Mouse (Mus musculus) T-cell, adult 2 months (primary cell): ENCODE results near the gene Plb1.

Experiments
- DNase-seq: peaks from one replicate; pipeline ENCODE4 v3.0.0; 2022; ENCODE audit warnings: low spot score

The Plb1 gene

GRCm38 (mm10) chr5:32245385-32245784 lies 12.9 kb downstream of the Plb1 start:
- no peak for DNase-seq

DNA sequence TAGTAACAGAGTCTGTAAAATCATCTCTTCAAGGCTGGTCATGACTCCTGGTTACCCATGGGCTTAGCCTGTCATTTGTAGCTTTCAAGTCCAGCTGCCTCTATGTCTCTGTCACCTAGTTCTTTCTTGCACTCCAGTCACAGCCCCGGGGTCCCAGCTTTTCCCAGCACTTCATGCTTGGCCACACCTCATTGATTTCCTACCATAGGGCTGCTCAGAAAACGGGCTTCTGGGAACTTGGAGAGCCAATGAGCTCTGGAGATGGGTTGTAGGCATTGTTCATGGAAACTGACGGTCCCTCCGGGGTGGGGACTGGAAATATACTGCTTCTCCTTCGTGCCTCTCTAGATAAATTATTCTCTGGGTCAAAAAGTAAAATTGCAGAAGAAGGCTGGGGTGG lies 28.2 kb downstream of the Plb1 start:
- no peak for DNase-seq

- no peak for DNase-seq
Observed at GRCm38 (mm10) chr5:32261251-32261650, 28.7 kb downstream of the Plb1 start.

- no peak for DNase-seq
Observed at GRCm38 (mm10) chr5:32262534-32262933, 30.0 kb downstream of the Plb1 start.

- DNase-seq = no peak
Observed at GRCm38 (mm10) chr5:32272502-32272901, 40.0 kb downstream of the Plb1 start.

- DNase-seq = no peak
Observed at GRCm38 (mm10) chr5:32278000-32278694, 45.6 kb downstream of the Plb1 start.

GRCm38 (mm10) chr5:32280066-32280465 lies 47.6 kb downstream of the Plb1 start:
- DNase-seq = no peak

DNA sequence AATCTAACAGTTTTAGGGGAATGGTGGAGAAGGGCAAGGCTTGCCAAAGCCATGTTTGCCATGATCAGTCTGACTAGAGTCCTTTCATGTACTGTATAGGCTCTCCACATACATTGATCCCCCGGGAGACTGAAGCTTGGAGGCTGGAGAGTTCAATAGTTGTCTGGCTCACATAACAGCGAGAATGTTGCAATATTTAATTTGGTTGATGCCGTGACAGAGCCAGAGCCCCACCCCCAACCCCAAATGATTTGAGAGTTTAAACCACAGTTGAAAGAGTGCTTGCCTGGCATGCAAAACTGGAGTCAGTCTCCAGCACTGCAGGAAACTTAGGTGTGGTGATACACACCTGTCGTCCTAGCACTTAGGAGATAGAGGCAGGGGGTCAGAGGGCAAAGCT lies 49.8 kb downstream of the Plb1 start:
- DNase-seq = no peak

- DNase-seq = no peak
Observed at GRCm38 (mm10) chr5:32283457-32283856, 50.9 kb downstream of the Plb1 start.

- DNase-seq = no peak
Observed at GRCm38 (mm10) chr5:32286315-32286714, 53.8 kb downstream of the Plb1 start.

DNA sequence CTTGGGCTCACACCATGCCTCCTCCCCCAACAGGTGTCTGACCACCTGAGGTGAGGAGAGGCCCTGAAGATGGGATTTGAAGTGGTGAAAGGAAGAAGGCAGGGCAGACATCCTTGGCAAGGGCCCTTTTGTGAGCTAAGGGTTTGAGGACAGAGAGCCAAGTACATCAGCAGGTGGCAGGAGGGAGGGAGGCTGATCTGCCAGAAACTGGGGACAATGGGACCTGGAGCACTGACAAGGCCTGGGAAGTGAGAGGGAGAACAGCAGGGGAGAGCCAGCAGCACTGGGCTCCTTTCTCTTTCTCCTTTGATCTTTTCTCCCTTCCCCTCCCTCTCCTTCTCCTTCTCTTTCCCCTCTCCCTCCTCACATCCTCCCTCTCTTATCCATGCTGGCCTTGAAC lies 55.5 kb downstream of the Plb1 start:
- DNase-seq = no peak

- DNase-seq = no peak
Observed at GRCm38 (mm10) chr5:32291316-32291715, 58.8 kb downstream of the Plb1 start.

- no peak for DNase-seq
Observed at GRCm38 (mm10) chr5:32302991-32303921, 70.7 kb downstream of the Plb1 start.

DNA sequence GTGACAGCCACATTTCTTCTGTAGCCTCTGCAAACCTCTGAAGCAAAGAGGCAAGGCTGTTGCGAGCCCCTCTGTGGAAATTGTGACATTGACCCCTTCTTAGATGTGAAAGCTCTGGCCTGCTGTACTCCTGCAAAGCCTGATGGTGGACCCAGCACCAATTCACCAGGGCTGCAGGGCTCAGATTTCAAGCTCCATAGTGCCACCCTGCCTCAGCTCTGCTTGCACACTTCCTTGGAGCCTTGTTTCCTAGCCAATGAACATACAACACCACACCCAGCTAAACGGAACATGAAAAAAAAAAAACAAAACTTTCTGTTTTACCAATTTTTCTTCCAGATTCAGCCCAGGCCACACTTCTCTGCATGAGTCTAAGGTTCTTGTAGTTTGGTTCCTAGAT lies 74.6 kb downstream of the Plb1 start:
- no peak for DNase-seq

GRCm38 (mm10) chr5:32308647-32309046 lies 76.1 kb downstream of the Plb1 start:
- DNase-seq = no peak

DNA sequence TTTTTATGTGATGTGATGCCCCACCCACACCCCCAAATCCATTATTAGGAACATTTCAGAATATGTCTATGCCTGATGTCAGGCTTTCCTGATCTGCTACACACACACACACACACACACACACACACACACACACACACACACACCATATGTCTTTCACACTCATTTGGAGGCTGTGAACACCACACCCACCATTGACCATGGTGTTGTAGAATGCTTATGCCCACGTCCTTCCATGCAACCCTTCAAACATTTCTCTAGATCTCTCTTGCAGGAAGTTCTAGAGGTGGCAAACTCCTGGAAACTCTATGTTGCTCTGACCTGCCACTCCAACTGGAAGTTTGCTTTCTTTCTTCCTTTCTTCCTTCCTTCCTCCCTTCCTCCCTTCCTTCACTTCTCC lies 77.2 kb downstream of the Plb1 start:
- no peak for DNase-seq

GRCm38 (mm10) chr5:32310802-32311201 lies 78.3 kb downstream of the Plb1 start:
- DNase-seq = no peak

- DNase-seq = no peak
Observed at GRCm38 (mm10) chr5:32311589-32312166, 79.2 kb downstream of the Plb1 start.

GRCm38 (mm10) chr5:32313671-32314070 lies 81.2 kb downstream of the Plb1 start:
- peak; percentile 32 for DNase-seq

DNA sequence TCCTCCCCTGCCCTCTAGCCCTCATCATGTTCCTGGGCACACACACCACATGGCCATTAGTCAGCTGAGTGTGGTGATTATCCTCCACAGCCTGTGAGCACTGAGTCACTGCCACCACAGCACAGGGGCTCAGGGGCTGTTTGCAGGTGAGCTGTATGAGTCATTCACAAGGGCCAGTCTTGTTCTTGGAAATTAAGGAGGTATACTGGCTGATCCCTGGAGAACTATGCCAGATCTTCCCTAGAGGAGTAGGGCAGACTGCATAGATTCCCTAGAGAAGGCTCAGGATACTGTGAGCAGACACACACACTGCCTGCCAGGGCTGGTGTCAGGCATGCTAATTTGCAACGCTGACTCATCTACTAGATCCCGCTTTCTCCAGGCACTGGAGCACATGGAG lies 82.2 kb downstream of the Plb1 start:
- DNase-seq = no peak

DNA sequence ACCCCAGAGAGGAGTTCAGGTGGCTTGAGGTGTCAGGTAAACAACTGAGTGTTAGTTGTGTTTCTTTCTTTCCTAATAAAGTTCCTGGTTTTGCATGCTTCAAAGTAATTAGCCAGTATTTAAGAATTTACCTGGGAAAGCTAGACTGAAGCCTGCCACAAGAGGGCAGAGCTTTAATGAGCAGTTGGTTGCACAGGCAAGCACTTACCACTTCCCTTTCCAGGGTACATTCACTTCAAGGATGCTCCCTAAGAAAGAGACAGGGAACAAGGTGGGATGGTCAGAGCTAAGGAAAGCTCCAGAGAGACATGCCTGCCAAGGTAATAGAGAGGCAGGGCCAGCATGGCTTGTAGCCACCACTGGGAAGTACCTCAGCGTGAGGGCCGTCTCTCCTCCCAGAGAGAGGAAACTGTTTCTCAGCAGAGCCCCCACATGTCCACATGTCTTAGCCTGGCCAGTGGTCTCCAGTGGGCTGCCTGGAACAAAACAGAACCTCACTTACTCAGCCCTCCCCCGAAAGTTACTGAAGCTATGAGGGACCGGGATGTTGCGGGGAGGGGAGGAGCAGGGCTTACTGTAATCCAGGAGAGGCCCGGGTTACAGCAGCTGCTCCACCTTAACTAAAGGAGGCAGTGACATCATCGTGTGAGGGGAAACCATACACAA lies 89.8 kb downstream of the Plb1 start:
- DNase-seq = no peak

- no peak for DNase-seq
Observed at GRCm38 (mm10) chr5:32328139-32328538, 95.6 kb downstream of the Plb1 start.
